Mouse (Mus musculus): Measurements from ENCODE around the gene Robo1. TPM values are rescaled to one million over a fixed set of nuclear protein-coding genes. Genes with fewer than 3 reads are reported as not detected.

Robo1 gene
- polyA plus RNA-seq, 1 experiment from 2014 or later, result 40.1 TPM

DNA sequence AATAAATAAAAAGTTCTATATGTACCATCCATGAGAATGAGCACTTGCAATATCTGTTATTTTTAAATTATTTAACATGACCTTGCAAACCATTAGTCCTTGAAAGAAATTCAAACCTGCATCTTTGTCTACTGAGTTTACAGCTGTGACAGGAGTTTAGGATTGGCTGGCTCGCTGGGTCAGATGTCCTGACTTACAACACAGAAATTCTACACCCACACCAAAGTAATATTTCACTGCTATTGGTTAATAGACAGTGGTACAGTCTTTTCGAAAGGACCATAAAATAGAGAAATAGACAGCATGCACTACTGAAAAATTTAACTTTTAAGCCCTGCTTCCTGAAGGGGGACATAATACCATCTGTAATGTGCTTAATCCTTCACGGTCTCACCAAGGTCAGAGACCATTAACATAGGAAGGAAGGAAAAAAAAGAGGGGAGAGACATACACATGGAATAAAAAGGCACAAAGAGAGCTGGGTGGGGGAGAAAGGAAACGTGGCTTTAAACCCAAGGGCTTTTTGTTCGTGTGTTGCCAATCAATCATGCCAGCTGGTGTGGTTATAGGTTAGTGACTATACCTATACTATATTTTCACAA lies 103.7 kb downstream of the Robo1 start:
- ATAC-seq (ENCODE audit: insufficient number of reproducible peaks, low FRiP score, low TSS enrichment, low read depth) (peak; percentile 65; the same call in 1 of the 2 replicates), DNase-seq (ENCODE audit: low spot score) (no peak)
- WGBS, result 36% methylated on average over 5 of the region's 5 CpGs
- Histone ChIP-seq H3K4me3 (ENCODE audit: low read depth, low read length) (no peak overlapping the region), H3K4me1 (ENCODE audit: control insufficient read depth, insufficient read depth, low read length) (no peaks in the 10 kb centered on the region), H3K9me3 (ENCODE audit: control insufficient read depth, low read length) (no peaks in the 10 kb centered on the region), H3K27ac (replicated peaks; ENCODE audit: low read depth, low read length) (no peak overlapping the region), H3K9ac (ENCODE audit: low read length) (no peak overlapping the region), H3K4me2 (ENCODE audit: low read depth, severe bottlenecking) (no peak overlapping the region), H3K27me3 (ENCODE audit: control insufficient read depth, insufficient read depth, low read length) (no peaks in the 10 kb centered on the region), H3K36me3 (ENCODE audit: control insufficient read depth, insufficient read depth, low read length) (no peaks in the 10 kb centered on the region)

DNA sequence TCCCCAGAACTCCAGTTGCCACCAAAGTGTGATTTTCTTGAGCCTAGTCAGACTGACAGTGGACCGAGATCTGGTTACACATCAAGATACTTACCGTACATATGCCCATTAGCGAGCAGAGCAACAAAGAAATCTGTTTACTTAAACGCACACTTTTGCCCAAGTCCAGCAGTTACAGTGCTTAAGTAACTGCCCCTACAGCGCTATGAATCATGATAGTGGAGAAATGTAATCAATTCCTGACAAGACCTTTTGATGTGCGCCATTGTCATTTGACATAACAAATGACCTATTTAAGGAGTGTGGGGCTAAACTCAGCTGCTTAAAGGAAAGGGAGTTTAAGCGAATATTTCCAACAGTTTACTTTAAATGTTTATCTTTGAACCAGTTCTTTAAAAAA lies 104.8 kb downstream of the Robo1 start:
- 48% methylated on average over 7 of the region's 7 CpGs for WGBS
- H3K4me2 ChIP-seq (ENCODE audit: low read depth, severe bottlenecking), result no peak overlapping the region
- no peaks in the 10 kb centered on the region for H3K27me3 ChIP-seq (ENCODE audit: control insufficient read depth, insufficient read depth, low read length)
- no peak for DNase-seq (ENCODE audit: low spot score)
- no peak overlapping the region for H3K27ac ChIP-seq (replicated peaks; ENCODE audit: low read depth, low read length)
- H3K36me3 ChIP-seq (ENCODE audit: control insufficient read depth, insufficient read depth, low read length), result no peaks in the 10 kb centered on the region
- 0 out of 2 replicates have a peak, but pooled peaks have one; percentile 21 for ATAC-seq (ENCODE audit: insufficient number of reproducible peaks, low FRiP score, low TSS enrichment, low read depth)
- no peak overlapping the region for H3K4me3 ChIP-seq (ENCODE audit: low read depth, low read length)
- no peaks in the 10 kb centered on the region for H3K4me1 ChIP-seq (ENCODE audit: control insufficient read depth, insufficient read depth, low read length)
- H3K9ac ChIP-seq (ENCODE audit: low read length), result no peak overlapping the region
- no peaks in the 10 kb centered on the region for H3K9me3 ChIP-seq (ENCODE audit: control insufficient read depth, low read length)

DNA sequence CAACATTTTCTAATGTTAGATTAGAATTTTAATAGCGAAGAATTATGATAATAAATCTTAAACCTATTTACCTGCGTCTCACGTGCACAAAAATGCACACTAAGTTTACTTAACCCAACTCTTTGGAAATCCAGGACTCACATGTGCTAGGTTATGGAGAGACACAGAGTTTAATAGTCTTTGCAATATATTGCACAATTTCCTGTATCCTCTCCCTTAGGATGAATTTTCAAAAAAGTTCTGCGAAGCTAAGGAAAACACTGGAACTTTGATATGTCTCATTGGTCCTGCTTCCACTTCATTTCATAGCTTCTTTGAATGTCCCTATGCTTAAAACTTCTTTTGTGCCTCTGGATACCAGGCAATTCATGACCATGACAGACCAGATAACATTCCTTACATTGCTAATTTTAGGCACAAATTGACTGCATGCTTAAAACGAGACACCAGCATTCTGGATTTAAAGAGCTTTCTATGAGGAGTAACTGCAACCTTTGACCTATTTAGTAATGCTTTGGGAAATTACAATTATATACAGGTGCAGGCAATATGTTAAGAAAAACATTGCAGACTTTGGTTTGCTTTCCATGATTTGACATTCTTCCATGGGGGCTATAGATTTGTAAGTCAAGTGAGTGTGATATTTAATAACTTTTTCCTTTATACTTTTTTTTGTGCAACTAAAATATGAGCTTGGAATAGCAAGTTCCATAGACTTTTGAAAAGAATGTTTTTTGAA lies 111.4 kb downstream of the Robo1 start:
- H3K4me1 ChIP-seq (ENCODE audit: control insufficient read depth, insufficient read depth, low read length), result no peaks in the 10 kb centered on the region
- no peak for ATAC-seq (ENCODE audit: insufficient number of reproducible peaks, low FRiP score, low TSS enrichment, low read depth)
- 67% methylated on average over 5 of the region's 5 CpGs for WGBS
- H3K27ac ChIP-seq (replicated peaks; ENCODE audit: low read depth, low read length), result no peak overlapping the region
- no peaks in the 10 kb centered on the region for H3K9me3 ChIP-seq (ENCODE audit: control insufficient read depth, low read length)
- no peaks in the 10 kb centered on the region for H3K36me3 ChIP-seq (ENCODE audit: control insufficient read depth, insufficient read depth, low read length)
- no peak for DNase-seq (ENCODE audit: low spot score)
- H3K4me3 ChIP-seq (ENCODE audit: low read depth, low read length), result no peak overlapping the region
- H3K9ac ChIP-seq (ENCODE audit: low read length), result no peak overlapping the region
- no peak overlapping the region for H3K4me2 ChIP-seq (ENCODE audit: low read depth, severe bottlenecking)
- H3K27me3 ChIP-seq (ENCODE audit: control insufficient read depth, insufficient read depth, low read length), result no peaks in the 10 kb centered on the region

DNA sequence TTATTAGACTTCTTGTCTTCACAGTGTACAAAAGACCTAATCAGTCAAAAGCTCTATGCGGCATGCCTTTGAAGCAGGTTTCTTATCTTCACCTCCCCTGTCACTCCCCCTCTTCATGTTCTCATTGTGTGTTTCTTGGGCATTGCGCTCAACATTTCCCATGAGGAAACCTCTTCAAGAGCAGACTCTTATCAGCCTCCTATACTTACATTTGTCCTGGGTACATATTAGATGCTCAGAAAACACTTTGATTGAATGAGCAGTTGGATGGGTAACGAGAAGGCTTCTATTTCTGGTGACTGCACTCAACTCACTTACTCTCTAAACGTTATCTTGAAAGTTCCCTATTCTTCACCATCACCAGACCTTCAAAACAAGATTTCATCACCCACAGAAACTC lies 114.3 kb downstream of the Robo1 start:
- Histone ChIP-seq H3K27me3 (ENCODE audit: control insufficient read depth, insufficient read depth, low read length) (no peaks in the 10 kb centered on the region), H3K4me3 (ENCODE audit: low read depth, low read length) (no peak overlapping the region), H3K27ac (replicated peaks; ENCODE audit: low read depth, low read length) (no peak overlapping the region), H3K9ac (ENCODE audit: low read length) (no peak overlapping the region), H3K4me1 (ENCODE audit: control insufficient read depth, insufficient read depth, low read length) (no peaks in the 10 kb centered on the region), H3K36me3 (ENCODE audit: control insufficient read depth, insufficient read depth, low read length) (no peaks in the 10 kb centered on the region), H3K9me3 (ENCODE audit: control insufficient read depth, low read length) (no peaks in the 10 kb centered on the region), H3K4me2 (ENCODE audit: low read depth, severe bottlenecking) (no peak overlapping the region)
- ATAC-seq (ENCODE audit: insufficient number of reproducible peaks, low FRiP score, low TSS enrichment, low read depth) (no peak), DNase-seq (ENCODE audit: low spot score) (no peak)
- 75% methylated on average over 4 of the region's 4 CpGs for WGBS

DNA sequence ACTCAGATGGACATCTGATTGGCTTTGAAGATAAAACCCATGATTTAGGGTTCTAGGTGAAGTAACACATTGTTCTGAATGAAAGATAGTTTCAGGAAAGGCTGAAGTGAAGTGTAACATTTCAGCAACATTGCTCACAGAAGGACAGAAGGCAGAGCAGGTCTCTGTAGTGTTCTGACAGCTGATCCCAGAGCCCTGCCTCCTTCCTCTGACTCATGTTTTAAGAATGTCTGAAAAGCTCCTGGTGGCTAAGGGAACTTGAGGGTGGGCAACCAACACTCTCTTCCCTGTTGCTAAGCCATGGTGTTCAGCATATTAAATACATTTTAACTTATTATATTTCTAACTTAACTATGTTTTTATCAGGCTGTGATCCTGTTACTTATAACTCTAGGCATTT lies 126.3 kb downstream of the Robo1 start:
- Histone ChIP-seq H3K9ac (ENCODE audit: low read length) (no peak overlapping the region), H3K27ac (replicated peaks; ENCODE audit: low read depth, low read length) (no peak overlapping the region), H3K4me1 (ENCODE audit: control insufficient read depth, insufficient read depth, low read length) (no peaks in the 10 kb centered on the region), H3K9me3 (ENCODE audit: control insufficient read depth, low read length) (no peaks in the 10 kb centered on the region), H3K27me3 (ENCODE audit: control insufficient read depth, insufficient read depth, low read length) (no peaks in the 10 kb centered on the region), H3K36me3 (ENCODE audit: control insufficient read depth, insufficient read depth, low read length) (no peaks in the 10 kb centered on the region), H3K4me3 (ENCODE audit: low read depth, low read length) (no peak overlapping the region), H3K4me2 (ENCODE audit: low read depth, severe bottlenecking) (no peak overlapping the region)
- ATAC-seq (ENCODE audit: insufficient number of reproducible peaks, low FRiP score, low TSS enrichment, low read depth), result no peak
- DNase-seq (ENCODE audit: low spot score), result no peak

DNA sequence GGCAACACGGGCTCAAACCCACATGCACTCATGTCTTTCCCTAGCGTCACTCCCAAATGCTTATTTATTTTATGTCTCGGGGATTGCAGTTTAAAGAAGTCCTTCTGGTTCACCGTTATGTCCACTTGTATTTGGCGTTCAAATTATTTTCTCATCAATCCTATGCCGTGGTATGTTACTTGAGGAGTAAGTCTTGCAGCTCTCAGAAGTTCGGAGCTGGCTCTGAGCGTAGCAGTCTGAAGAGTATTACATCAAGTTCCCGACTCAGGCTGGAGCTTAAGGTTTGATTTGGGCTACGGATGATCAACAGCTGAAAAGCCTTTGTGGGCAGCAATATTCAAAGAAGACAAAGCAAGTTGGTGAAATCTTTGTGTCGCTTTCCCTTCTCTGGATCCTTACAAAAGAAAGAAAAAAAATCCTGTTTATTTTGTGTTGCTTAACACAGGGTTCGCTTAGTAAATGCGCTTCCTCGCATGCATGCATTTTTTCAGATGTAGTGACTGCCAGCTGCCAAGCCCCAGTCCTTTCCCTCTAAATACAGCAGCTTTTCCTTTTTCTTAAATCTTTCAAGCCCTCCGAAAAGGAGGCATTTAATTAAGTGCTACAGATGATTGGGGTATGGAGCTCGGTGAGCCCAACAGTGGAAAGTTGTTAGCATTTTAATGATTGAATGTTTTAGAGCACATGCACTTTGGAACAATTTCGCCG lies 136.5 kb downstream of the Robo1 start:
- 77% methylated on average over 18 of the region's 18 CpGs for WGBS
- H3K4me2 ChIP-seq (ENCODE audit: low read depth, severe bottlenecking), result no peak overlapping the region

DNA sequence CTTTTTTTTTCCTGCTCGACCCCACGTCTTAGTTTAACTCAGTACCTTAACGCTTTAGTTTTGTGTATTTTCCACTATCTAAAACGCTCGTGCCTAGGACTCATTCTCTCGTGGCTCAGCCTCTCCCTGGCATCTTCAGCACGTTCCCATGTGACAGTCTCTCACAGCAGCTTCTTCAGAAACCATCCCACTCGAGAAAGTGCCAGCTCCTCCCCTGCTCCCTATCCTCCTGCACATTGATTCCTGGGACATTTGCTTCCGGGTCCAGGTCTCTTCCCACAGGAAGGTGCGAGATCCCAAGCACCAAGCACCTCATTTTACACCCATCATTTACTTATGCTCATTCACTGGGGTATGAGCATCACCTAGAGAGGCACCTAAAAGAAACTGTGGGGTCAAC lies 150.0 kb downstream of the Robo1 start:
- DNase-seq (ENCODE audit: low spot score), result no peak
- no peak overlapping the region for H3K27ac ChIP-seq (replicated peaks; ENCODE audit: low read depth, low read length)
- WGBS, result 50% methylated on average over 10 of the region's 10 CpGs

More for the DNA sequence above, 136.5 kb downstream of the Robo1 start:
- Histone ChIP-seq H3K36me3 (ENCODE audit: control insufficient read depth, insufficient read depth, low read length) (no peaks in the 10 kb centered on the region), H3K27me3 (ENCODE audit: control insufficient read depth, insufficient read depth, low read length) (no peaks in the 10 kb centered on the region), H3K4me3 (ENCODE audit: low read depth, low read length) (no peak overlapping the region), H3K9ac (ENCODE audit: low read length) (no peak overlapping the region), H3K9me3 (ENCODE audit: control insufficient read depth, low read length) (no peaks in the 10 kb centered on the region), H3K27ac (replicated peaks; ENCODE audit: low read depth, low read length) (no peak overlapping the region), H3K4me1 (ENCODE audit: control insufficient read depth, insufficient read depth, low read length) (no peaks in the 10 kb centered on the region)
- ATAC-seq (ENCODE audit: insufficient number of reproducible peaks, low FRiP score, low TSS enrichment, low read depth), result no peak
- no peak for DNase-seq (ENCODE audit: low spot score)

DNA sequence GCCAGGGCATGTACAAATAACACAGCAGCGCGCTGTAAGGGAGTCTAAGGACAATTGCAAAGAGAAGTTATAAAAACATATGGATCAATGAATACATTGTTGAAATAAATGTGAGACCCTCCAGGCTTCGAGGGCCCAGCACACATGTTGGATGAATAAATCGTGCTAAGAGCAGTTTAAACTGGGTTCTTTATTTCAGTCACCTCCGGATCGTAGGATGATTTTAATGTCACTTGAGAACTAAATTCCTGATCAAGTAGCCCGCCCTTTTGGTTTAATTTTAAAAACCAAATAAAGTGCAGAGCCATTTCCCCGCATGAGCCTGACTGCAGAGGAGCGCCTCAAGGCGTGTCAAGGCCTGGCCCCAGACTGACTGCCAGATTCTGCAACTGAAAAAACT lies 150.5 kb downstream of the Robo1 start:
- Histone ChIP-seq H3K36me3 (ENCODE audit: control insufficient read depth, insufficient read depth, low read length) (no peaks in the 10 kb centered on the region), H3K27me3 (ENCODE audit: control insufficient read depth, insufficient read depth, low read length) (no peaks in the 10 kb centered on the region), H3K4me2 (ENCODE audit: low read depth, severe bottlenecking) (no peak overlapping the region), H3K9ac (ENCODE audit: low read length) (no peak overlapping the region), H3K4me3 (ENCODE audit: low read depth, low read length) (no peak overlapping the region), H3K27ac (replicated peaks; ENCODE audit: low read depth, low read length) (no peak overlapping the region), H3K9me3 (ENCODE audit: control insufficient read depth, low read length) (no peaks in the 10 kb centered on the region), H3K4me1 (ENCODE audit: control insufficient read depth, insufficient read depth, low read length) (no peaks in the 10 kb centered on the region)
- DNase-seq (ENCODE audit: low spot score) (no peak), ATAC-seq (ENCODE audit: insufficient number of reproducible peaks, low FRiP score, low TSS enrichment, low read depth) (no peak; the same call in 1 of the 2 replicates)
- 45% methylated on average over 10 of the region's 10 CpGs for WGBS

More for the DNA sequence above, 150.0 kb downstream of the Robo1 start:
- ATAC-seq (ENCODE audit: insufficient number of reproducible peaks, low FRiP score, low TSS enrichment, low read depth), result no peak
- Histone ChIP-seq H3K36me3 (ENCODE audit: control insufficient read depth, insufficient read depth, low read length) (no peaks in the 10 kb centered on the region), H3K9ac (ENCODE audit: low read length) (no peak overlapping the region), H3K9me3 (ENCODE audit: control insufficient read depth, low read length) (no peaks in the 10 kb centered on the region), H3K4me3 (ENCODE audit: low read depth, low read length) (no peak overlapping the region), H3K4me2 (ENCODE audit: low read depth, severe bottlenecking) (no peak overlapping the region), H3K4me1 (ENCODE audit: control insufficient read depth, insufficient read depth, low read length) (no peaks in the 10 kb centered on the region), H3K27me3 (ENCODE audit: control insufficient read depth, insufficient read depth, low read length) (no peaks in the 10 kb centered on the region)
